Mouse (Mus musculus) cerebellum, postnatal 10 days (tissue): ENCODE results near the gene Vamp2.

Source experiments
- DNase-seq, 2 experiments: peaks; one replicate each; pipeline ENCODE4 v3.0.0; 2021; ENCODE audit warnings: mixed read lengths in 2 of 2

The Vamp2 gene

DNA sequence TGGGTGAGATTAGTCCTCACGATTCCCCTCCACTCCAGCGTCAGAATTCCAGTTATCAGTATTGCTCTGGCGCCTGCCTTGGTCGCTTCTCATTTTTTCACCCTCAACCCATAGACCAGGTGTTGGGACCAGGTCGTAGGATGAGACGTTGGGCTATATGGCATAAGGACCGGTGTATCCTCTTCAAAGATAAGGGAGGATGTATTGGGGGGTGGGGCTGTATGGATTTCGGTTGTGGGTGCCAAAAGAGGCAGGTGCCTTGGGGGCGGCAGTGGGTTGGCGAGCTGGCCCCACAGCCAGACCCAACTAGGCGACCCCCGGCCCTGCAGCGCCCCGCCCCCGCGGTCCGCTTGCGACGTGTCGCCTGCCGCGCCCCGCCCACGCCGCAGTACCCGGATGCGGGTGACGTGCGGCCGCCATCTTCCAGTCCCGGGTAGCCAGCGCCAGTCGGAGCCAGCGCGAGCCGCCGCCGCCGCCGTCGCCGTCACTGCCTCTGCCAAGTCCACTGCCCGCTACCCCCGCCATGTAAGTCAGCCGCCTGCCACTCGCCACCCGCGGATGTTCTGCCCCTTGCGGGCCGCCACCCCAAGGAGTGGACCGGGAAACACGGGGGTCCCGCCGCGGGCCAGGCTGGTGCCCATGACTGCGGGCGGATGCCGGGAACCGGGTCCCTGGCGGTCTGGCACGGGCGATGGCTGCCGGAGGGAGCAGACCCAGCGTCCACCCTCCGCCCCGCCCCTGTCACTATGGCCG, at the start of gene Vamp2:
Vamp2 (plus strand) TSS at position 388 of the 753 bp plus-strand sequence.
- peak; percentile 99 for DNase-seq

DNA sequence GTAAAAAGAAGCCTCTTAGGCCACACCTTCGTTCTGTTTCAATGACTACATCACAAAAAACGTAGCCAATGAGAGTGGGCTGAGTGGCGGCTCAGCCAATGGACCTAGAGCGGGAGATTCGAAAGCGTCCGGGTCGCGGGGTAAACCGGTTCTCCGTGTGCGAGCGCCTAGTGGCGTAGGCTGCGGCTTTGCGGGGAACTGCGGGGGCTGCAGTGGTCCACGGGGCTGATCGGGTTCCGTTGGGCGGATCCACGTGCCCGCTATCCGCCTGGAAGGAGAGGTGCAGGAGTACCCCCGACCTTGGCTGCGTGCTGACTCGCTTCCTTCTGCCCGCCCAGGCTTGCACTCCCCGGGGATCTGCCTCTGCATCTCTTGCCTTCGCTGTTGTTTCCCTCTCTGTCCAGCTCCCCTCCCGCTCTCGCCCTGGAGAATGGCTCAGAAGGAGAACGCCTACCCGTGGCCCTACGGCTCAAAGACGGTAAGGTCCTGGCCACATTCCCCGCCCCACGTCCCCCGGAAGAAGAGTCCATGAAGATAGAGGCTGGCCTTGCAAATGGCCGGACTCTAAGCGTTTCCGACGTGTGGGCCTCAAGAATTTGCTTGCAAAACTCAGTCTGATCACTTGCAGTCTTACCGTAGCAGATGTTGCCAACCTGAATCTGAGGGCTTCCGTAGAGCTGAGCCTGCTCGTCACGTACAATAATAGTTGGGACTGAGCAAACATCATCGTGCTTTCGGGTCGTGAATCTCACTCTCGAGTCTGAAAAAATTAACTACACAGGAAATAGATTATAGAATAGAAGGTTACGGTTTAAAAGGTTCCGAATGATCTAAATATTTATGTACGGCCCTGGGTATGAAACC, 42.5 kb upstream of the Vamp2 start, which contains the start of gene Aurkb:
Aurkb (plus strand) TSS at position 117 of the 864 bp plus-strand sequence.
- DNase-seq = peak; percentile 94

DNA sequence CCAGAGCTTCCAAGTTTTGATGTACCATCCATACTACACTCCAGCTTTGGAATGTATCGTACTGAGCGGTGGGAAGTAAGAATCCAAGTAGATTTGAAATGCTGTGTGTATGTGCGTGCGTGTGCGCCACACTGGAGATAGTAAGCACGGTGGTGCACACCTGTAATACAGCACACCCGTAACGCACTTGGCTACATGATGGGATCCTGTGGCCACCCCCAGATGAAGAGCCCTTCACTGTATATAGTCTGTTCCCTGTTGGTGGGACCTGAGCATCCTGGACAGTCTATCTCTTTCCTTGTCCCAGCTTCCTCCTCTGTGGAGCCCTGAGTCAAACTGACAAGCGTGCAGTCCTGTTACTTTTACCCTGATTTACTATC, 41.9 kb upstream of the Vamp2 start:
- DNase-seq = no peak

DNA sequence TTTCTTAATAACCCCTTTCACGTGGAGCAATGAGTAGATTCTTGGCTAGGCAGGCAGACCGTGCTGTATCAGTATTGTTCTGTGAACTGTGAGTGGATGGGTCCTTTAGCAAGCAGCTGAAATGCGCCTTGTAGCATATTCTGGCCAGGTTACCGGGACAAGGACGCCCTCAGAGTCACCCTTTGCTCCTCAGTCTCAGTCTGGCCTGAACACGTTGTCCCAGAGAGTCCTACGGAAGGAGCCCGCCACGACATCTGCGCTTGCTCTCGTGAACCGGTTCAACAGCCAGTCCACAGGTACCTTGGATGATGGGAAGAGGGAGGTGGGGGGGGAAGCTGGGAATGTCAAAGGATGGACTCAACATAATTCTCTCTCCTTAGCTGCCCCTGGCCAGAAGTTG, 40.7 kb upstream of the Vamp2 start:
- no peak for DNase-seq

DNA sequence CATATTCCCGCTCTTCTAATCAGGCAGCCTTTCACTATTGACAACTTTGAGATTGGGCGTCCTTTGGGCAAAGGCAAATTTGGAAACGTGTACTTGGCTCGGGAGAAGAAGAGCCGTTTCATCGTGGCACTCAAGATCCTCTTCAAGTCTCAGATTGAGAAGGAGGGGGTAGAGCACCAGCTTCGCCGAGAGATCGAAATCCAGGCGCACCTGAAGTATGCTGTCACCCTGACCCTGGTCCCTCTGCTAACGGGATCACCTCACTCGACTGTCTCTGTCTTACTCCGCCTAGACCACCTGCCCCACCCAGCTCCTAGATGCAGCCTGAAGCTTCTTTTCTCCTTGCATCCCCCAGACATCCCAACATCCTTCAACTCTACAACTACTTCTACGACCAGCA, 40.1 kb upstream of the Vamp2 start:
- no peak for DNase-seq

DNA sequence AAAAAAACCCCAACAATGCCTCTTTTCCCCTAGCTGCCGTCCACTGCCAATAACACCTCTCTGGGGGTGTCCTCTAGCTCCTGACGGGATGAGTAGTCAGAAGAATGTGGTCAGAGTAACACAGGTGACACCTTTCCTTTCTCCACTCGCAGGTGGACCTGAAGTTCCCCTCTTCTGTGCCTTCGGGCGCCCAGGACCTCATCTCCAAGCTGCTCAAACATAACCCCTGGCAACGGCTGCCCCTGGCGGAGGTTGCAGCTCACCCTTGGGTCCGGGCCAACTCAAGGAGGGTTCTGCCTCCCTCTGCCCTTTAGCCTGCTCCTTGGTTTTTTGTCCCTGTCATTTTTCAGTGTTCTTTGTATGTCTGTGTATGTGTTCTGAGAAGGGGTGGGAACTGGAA, 37.5 kb upstream of the Vamp2 start:
- peak in 1 of 2 experiments; percentile 42 for DNase-seq

DNA sequence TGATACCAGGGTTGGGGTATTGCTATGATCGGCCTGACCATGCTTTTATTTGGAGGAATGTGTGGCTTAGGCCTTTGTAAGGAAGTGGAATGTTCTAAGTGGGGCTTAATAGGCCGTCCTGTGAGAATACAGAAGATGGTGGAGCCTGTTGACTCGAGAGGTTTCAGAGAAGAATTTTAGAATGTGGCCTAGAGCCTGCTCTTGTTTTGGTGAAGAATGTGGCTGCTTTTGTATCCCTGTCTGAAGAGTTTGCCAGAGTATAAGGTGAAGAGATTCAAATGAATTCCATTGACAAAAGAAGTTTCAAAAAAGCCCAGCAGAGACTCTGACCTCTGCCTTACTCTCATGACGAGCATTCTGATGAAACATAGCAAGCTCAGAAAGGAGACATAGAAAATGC, 36.5 kb upstream of the Vamp2 start:
- no peak for DNase-seq

DNA sequence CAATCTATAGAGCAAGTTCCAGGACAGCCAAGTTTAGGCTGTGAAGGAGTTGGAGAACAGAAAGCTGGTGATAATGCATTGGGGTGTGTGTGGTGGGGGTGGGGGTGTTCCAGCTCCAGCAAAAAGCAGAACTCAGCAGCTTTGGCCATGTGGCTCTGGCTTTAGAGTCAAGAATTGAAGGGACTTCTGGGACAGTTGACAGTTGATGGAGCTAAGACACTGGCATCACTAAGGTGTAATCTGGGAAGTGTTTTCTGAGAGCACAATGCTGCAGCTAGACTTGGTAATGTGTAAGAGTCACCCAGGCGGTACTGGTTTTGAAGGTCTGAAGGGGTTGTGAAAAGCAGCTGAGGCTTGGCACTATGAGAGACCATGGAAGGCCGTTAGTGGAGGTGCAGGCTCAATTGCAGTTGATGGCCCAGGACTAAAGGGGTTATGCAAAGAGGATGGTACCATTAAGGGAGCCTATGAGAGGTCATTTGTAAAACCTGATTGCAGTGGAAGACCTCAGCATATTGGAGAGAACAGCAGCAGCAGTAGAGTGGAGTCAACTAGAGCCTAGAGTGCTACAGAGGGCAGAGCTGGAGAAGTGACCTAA, 35.4 kb upstream of the Vamp2 start:
- DNase-seq = no peak

DNA sequence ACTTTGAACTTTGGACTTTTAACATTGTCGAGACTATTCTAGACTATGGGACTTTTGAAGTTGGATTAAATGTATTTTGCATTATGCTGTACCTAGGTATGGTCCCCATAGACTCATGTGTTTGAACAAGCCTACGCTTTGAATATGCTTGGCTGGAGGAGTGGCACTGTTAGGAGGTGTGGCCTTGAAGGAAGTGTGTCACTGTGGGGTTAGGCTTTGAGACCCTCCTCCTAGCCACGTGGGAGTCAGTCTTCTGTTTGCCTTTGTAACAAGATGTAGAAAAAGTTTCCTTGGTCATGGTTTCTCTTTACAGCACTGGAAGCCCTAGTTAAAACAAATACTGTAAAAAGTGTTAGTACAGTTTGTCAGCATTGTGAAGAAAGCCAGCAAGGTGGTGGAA, 34.4 kb upstream of the Vamp2 start:
- DNase-seq = no peak

DNA sequence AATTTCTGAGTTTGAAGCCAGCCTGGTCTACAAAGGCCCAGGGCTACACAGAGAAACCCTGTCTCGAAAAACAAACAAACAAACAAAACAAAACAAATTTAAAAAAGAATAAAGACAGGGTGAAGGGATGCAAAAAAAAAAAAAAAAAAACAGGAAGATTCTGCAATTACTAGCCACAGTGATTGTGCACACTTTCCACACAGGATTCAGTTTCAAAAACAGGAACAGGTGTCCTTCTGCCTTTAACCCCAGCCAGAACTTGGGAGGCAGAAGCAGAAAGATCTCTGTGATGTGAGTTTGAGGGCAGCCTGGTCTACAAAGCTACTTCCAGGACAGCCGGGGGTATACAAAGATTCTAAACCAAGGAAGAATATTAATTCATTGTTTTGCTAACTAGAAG, 30.0 kb upstream of the Vamp2 start:
- DNase-seq = no peak

DNA sequence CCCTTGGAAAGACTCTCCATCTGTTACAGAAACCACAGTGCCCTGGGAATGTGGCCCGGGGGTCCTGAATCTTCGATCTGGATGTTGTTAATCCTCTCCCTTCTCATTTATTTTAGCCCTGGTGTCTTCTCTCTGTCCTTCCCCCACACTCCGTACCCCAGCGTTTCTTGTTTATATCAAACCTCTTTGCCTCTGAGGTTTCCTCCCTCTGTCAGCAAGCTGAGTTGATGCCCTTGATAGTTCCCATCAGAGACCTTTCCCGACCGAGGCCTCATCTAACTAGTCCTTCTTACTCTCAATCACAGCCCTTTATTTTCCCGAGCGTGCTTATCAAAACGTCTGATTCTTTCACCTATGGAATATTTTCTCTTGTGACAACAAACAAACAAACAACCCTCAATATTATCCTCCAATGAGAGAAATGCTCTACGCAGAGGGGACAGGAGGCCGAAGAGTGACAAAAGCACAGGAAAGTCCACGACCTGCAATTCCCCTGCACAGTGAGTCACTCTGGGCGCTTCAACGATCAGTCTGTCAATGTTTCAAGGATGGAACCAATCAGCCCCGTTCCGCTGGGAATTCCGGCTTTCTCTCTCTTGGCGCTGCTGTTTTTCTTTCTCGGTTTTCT, 29.4 kb upstream of the Vamp2 start:
- peak in 1 of 2 experiments; percentile 19 for DNase-seq

DNA sequence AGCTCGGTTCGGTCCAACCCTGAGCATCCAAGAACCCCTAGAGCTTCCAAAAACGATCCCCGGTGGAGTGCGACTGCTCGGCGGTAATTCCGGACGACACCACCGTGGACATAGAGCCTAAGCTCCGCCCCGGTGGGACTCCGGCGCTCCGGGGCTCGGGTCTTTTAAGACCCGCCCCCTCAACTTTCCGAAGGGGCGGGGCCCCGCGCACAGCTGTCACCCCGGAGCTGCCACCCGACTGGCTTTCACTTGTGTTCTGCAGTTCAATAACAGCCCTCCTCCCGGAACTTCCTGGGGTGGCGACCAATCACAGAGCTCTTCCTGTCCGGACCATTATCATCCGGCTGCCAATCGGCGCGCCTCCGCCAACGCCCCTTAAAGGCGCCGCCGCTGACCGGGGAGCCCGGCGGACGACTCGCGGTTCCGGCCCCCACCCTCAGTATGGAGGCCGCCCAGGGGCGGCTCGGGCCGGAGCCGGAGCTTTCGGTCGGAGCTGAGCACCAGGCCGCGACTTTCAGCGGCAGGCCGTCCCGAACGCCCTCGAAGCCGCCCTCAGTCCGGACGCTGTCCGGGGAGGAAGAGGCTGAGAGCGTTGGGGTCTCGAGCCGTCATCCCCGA, 28.8 kb upstream of the Vamp2 start, which contains the start of gene Borcs6:
Borcs6 (plus strand) TSS at position 361 of the 618 bp plus-strand sequence.
- peak; percentile 96 to 97 for DNase-seq

DNA sequence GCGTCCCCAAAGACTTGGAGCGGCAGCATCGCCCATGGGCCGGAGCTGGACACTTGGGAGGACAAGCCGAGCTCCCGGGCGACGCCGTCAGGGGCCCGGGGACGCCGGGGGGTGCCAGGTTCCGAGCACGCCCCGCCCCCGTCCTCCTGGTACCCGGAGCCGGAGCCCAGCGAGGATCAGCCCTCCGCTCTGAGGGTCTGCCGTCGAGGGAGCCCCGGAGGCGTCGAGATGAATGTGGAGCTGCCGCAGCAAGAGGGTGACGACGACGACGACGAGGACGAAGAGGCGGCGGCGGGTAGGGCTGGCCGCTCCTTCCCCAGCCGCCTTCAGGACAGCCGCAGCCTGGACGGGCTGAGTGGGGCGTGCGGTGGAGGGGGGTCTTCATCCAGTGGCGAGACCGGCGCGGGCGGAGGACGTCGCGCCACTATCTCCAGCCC, 28.3 kb upstream of the Vamp2 start:
- peak; percentile 69 to 78 for DNase-seq

DNA sequence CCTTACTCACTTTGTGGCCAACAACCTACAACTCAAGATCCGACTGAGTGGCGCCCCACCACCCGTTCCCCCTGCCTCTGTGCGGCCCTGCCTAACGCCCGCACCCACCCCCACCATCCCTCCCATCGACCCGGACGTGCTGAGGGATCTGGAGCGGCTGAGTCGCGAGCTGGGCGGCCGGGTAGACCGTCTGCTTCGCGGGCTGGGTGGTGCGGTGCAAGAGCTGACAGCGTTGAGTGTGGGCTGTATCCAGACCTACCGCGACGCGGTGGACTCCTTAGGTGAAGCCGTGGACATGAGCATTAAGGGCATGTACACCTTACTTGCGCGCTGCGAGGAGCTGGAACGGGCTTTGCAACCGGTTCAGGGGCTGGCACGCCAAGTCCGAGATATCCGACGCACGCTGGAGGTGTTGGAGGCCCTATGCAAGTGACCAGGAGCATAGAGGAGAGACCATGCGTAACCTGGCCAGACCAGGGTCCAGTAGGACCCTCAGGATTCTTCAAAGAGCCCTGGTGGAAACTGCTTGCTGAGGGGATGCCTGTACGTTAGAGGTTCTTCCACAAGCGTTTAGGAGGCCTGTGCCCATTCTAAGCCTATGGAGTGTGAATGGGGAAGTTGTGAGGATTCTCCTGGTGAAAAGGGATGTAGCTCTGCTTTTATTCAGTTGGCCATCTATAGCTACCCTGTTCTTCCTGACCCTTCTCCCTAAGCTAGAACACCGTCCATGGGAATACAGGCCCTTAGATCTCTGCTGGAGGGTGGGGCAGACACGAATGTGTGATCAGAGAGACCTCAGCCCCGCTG, 27.6 kb upstream of the Vamp2 start:
- peak; percentile 37 to 58 for DNase-seq

DNA sequence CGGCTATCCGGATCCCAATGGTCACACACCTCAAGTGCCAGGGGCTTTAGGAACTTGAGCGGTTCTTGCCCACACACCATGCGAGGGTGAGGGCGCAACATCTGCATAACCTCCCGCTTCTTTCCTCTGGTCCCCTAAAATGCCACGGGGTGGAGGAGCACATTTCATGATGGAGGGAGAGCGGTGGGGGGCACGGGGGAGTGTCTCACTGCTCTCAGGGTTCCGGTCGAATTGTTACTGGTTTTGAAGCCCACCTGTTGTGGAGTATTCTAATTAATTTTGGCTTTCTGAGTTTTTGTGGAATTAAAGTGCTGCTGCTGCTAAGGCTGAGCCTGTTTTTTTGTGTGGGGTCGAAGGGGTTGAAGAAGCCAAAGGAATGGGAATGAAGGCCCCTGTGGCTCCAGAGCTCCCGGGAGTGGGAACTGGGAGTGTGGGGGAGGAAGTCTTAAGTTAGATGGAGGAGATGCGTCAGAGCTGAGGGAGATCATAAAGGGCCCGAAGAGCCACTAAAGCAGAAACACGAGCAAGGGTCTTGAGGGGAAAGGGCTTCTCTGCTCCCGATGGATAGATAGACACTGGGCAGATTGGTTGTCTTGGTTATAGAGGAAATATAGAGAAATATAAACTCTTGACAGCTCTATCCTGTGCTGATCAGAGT, 26.9 kb upstream of the Vamp2 start:
- DNase-seq = peak; percentile 36 to 45

DNA sequence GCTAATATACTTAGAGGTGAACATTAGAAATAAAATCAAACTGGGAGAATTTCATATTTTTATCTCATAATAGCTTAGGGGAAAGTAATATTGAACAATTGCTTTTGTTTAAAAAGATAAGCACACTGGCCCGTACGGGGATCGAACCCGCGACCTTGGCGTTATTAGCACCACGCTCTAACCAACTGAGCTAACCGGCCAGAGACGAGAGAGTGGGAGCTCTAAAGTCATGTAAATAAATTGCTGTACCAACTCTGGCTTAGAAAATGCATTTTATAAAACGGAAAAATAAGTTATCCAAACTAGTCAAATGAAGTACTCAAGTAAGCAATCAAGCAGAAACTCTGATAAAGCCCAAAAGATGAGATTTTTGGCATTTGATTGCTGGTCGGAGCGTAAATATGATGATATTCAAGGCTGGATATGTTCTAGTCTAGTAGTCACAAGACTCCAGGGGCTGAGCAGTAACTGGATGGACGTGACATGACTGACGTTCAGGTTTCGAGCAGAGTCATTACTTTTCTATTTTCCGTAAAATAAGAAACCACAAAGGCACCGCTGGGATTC, 26.0 kb upstream of the Vamp2 start:
- peak; percentile 86 for DNase-seq

DNA sequence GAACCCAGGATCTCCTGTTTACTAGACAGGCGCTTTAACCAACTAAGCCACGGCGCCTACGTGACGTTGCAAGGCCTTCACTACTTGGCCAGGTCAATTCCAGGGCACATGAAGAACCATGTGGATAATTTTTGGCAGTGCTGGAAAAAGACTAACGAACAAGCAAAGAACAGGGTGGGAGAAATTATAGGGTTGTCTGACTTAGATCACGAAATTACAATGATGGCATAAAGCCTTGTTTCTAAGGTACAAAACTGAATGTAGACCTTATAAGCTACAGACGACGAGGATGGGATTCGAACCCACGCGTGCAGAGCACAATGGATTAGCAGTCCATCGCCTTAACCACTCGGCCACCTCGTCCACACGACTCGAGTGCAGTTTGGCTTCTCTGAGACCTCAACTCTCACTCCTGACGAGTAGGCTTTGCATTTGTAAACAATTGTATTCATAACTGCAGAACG, 25.5 kb upstream of the Vamp2 start:
- DNase-seq = peak; percentile 96 to 97

DNA sequence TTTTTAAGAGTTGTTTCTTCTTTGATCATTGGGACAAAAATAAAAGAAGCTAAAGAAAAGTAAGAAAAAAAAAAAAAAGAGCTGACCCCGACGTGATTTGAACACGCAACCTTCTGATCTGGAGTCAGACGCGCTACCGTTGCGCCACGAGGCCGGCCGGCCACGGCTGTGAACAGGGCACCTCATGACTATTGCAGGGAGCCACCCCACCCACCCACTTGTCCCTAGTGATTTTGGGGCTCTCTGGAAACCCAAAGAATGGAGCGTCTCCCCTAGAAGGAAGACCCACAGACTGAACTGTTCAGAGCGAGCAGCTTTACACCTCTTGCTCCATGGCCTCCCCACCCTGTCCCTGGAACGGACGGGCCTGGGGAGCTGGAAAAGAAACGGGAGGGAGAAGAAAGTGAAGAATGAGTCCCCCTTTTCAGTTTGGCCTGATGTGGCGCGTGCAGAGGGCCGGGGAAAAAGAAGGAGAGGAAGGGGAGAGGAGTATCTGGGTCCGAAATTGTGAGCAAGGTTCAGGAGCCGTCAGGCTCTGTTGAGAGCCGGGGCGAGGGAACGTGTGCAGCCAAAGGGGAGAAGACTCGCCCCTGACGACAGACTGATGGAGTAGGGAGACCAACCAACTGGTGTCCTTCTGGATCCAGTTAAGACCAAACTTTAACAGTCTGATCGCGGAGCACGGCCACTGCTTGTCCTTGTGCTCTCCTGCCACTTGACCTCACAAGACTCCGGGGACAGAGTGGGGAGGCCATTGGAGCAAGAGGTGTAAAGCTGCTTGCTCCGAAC, 24.7 kb upstream of the Vamp2 start:
- peak; percentile 95 to 98 for DNase-seq

DNA sequence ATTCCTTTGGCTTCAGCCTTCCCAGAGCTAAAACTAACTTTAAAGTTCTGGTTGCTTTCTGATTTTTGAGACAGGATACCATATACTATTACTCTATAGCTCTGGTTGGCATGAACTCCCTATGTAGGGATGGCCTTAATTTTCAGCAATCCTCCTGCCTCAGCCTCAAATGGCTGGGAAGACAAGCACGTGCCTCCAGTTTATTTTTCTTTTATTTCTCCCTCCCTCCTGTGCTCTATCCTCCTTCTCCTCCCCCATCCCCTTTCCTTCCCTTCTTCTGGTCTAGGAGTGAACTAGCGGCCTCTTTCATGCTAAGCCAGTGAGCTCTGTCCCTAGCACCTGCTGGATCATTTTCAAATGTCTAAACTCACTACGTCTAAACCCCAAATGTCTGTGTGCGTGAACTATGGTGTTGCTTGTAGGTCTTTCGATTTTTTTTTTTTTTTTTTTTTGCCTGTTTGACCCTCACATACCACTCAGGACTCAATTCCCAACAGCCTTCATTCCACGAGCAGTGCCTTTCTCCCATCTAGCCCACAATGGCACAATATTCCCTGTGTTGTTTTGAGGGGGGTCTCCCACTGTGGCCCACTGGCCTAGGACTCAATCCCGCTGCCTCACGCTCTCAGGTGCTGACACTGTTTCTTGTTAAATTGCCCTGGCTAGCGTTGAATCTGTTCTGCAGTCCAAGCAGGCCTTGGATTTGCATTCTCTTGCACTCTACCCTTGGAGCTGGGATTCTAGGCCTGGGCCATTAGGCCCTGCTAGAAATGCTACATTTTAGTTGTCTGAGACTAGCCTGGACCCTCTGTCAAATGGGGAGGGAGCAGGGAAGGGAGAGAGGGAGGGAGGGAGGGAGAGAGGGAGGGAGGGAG, 23.8 kb upstream of the Vamp2 start:
- DNase-seq = no peak
